Comparison of ENCODE assay signal across 20 mouse cellular contexts in genomic region chr2:74217437-74217836, GRCm38 (mm10).
DNase-seq lines count a peak whose midpoint lies in the region; ATAC-seq lines count a peak whose summit lies in the region.
"Had no signal": no experiment of that assay in that cellular context is flagged by ENCODE, and none has a peak within 500 bp of the region (broad histone marks: within the 10 kb centered on the region; RNA-seq: fewer than 3 reads in every experiment).

No protein-coding gene starts in this region.

- no peaks in the 10 kb centered on the region for H3K27me3 ChIP-seq in embryonic facial prominence, embryonic 12.5 days
- no peaks in the 10 kb centered on the region for H3K27me3 ChIP-seq in embryonic facial prominence, embryonic 13.5 days
- no peaks in the 10 kb centered on the region for H3K27me3 ChIP-seq in limb, embryonic 10.5 days (ENCODE audit: low read depth, poor library complexity, severe bottlenecking)
- H3K27me3 ChIP-seq in limb, embryonic 12.5 days = no peaks in the 10 kb centered on the region
- no peaks in the 10 kb centered on the region for H3K27me3 ChIP-seq in hindbrain, embryonic 11.5 days (ENCODE audit: control insufficient read depth, insufficient read depth, low read length)
- no peaks in the 10 kb centered on the region for H3K27me3 ChIP-seq in hindbrain, embryonic 14.5 days (ENCODE audit: control insufficient read depth, insufficient read depth, low read length)
- H3K27me3 ChIP-seq: forebrain, embryonic 15.5 days had no signal

- peak; percentile 40 for DNase-seq in limb, embryonic 10.5 days (ENCODE audit: low spot score)
- no peak for DNase-seq in urinary bladder, adult 18-20 months (ENCODE audit: low spot score in 2 of 2)
- no peak for DNase-seq in hindbrain, embryonic 11.5 days (ENCODE audit: low spot score)
- DNase-seq in hindbrain, embryonic 14.5 days (ENCODE audit: low spot score) = no peak
- DNase-seq in embryo, embryonic 10.5 days (ENCODE audit: low spot score) = no peak
- DNase-seq: adrenal gland, adult 2 months; adrenal gland, postnatal 10 days; adrenal gland, postnatal 25 days; cerebellum, adult 11 months; cerebellum, adult 18-20 months; cerebellum, adult 8-10 months; cerebellum, adult 9-11 months; cerebellum, postnatal 14 days; cerebellum, postnatal 36 days; forebrain, postnatal 0 days had no signal

- H3K9ac ChIP-seq in embryonic facial prominence, embryonic 12.5 days = no peak overlapping the region
- no peak overlapping the region for H3K9ac ChIP-seq in embryonic facial prominence, embryonic 13.5 days
- no peak overlapping the region for H3K9ac ChIP-seq in limb, embryonic 12.5 days (replicated peaks)
- no peak overlapping the region for H3K9ac ChIP-seq in hindbrain, embryonic 11.5 days (ENCODE audit: low read depth, low read length)
- H3K9ac ChIP-seq in hindbrain, embryonic 14.5 days = no peak overlapping the region
- H3K9ac ChIP-seq: forebrain, embryonic 13.5 days; forebrain, embryonic 15.5 days; forebrain, postnatal 0 days had no signal

- peaks cover 14% of the 10 kb centered on the region; the same call in 1 of the 2 replicates for H3K4me1 ChIP-seq in embryonic facial prominence, embryonic 12.5 days
- peaks cover 27% of the 10 kb centered on the region for H3K4me1 ChIP-seq in embryonic facial prominence, embryonic 13.5 days
- H3K4me1 ChIP-seq in limb, embryonic 10.5 days = peaks cover 31% of the 10 kb centered on the region
- peaks cover 42% of the 10 kb centered on the region for H3K4me1 ChIP-seq in limb, embryonic 12.5 days (replicated peaks)
- no peaks in the 10 kb centered on the region for H3K4me1 ChIP-seq in hindbrain, embryonic 11.5 days (replicated peaks; ENCODE audit: control insufficient read depth, insufficient read depth, low read length)
- H3K4me1 ChIP-seq in hindbrain, embryonic 14.5 days (replicated peaks; ENCODE audit: control insufficient read depth, insufficient read depth, low read length) = no peaks in the 10 kb centered on the region
- H3K4me1 ChIP-seq: forebrain, embryonic 15.5 days had no signal

- no peak overlapping the region for H3K4me3 ChIP-seq in embryonic facial prominence, embryonic 12.5 days
- H3K4me3 ChIP-seq in embryonic facial prominence, embryonic 13.5 days = no peak overlapping the region
- H3K4me3 ChIP-seq in limb, embryonic 10.5 days = no peak overlapping the region
- H3K4me3 ChIP-seq in limb, embryonic 12.5 days (replicated peaks) = no peak overlapping the region
- no peak overlapping the region for H3K4me3 ChIP-seq in hindbrain, embryonic 11.5 days (ENCODE audit: low read depth, low read length)
- no peak overlapping the region for H3K4me3 ChIP-seq in hindbrain, embryonic 14.5 days (replicated peaks; ENCODE audit: low read length)
- H3K4me3 ChIP-seq: forebrain, embryonic 13.5 days; forebrain, embryonic 15.5 days had no signal

- 0 out of 2 replicates have a peak, but pooled peaks have one; percentile 28 for ATAC-seq in embryonic facial prominence, embryonic 12.5 days (ENCODE audit: insufficient number of reproducible peaks, insufficient read depth, low FRiP score, low TSS enrichment)
- ATAC-seq in embryonic facial prominence, embryonic 13.5 days (ENCODE audit: insufficient number of reproducible peaks, insufficient read depth, low FRiP score, low TSS enrichment, low read depth) = no peak
- peak; percentile 76 for ATAC-seq in limb, embryonic 12.5 days (ENCODE audit: insufficient number of reproducible peaks, insufficient read depth, low FRiP score, low TSS enrichment, low read depth)
- ATAC-seq in hindbrain, embryonic 11.5 days (ENCODE audit: low FRiP score) = no peak
- no peak for ATAC-seq in hindbrain, embryonic 14.5 days (ENCODE audit: low FRiP score)
- ATAC-seq: forebrain, embryonic 13.5 days; forebrain, embryonic 15.5 days; forebrain, postnatal 0 days had no signal

- H3K36me3 ChIP-seq in embryonic facial prominence, embryonic 12.5 days = no peaks in the 10 kb centered on the region
- no peaks in the 10 kb centered on the region for H3K36me3 ChIP-seq in embryonic facial prominence, embryonic 13.5 days
- H3K36me3 ChIP-seq in limb, embryonic 10.5 days = no peaks in the 10 kb centered on the region
- H3K36me3 ChIP-seq in limb, embryonic 12.5 days = no peaks in the 10 kb centered on the region
- no peaks in the 10 kb centered on the region for H3K36me3 ChIP-seq in hindbrain, embryonic 11.5 days (ENCODE audit: control insufficient read depth, insufficient read depth, low read length)
- H3K36me3 ChIP-seq in hindbrain, embryonic 14.5 days (replicated peaks; ENCODE audit: control insufficient read depth, insufficient read depth) = no peaks in the 10 kb centered on the region
- H3K36me3 ChIP-seq: forebrain, embryonic 15.5 days had no signal

- no peak overlapping the region for H3K4me2 ChIP-seq in embryonic facial prominence, embryonic 12.5 days (replicated peaks)
- H3K4me2 ChIP-seq in embryonic facial prominence, embryonic 13.5 days = no peak overlapping the region
- H3K4me2 ChIP-seq in limb, embryonic 12.5 days = no peak overlapping the region
- no peak overlapping the region for H3K4me2 ChIP-seq in hindbrain, embryonic 11.5 days (replicated peaks; ENCODE audit: low read depth, low read length)
- H3K4me2 ChIP-seq in hindbrain, embryonic 14.5 days (replicated peaks) = no peak overlapping the region
- H3K4me2 ChIP-seq: forebrain, embryonic 13.5 days; forebrain, embryonic 15.5 days had no signal

- H3K27ac ChIP-seq in embryonic facial prominence, embryonic 12.5 days = 0 out of 2 replicates have a peak overlapping the region, but pooled peaks have one; percentile 54
- peak overlapping the region; percentile 33 for H3K27ac ChIP-seq in embryonic facial prominence, embryonic 13.5 days
- H3K27ac ChIP-seq in limb, embryonic 10.5 days = peak overlapping the region; percentile 73; the same call in 1 of the 2 replicates
- peak overlapping the region; percentile 67 for H3K27ac ChIP-seq in limb, embryonic 12.5 days
- no peak overlapping the region for H3K27ac ChIP-seq in hindbrain, embryonic 11.5 days (ENCODE audit: low read depth, low read length)
- H3K27ac ChIP-seq in hindbrain, embryonic 14.5 days = no peak overlapping the region
- H3K27ac ChIP-seq: forebrain, embryonic 13.5 days; forebrain, embryonic 15.5 days had no signal

- WGBS in embryonic facial prominence, embryonic 12.5 days = 56% methylated on average over 3 of the region's 3 CpGs
- 45% methylated on average over 3 of the region's 3 CpGs for WGBS in embryonic facial prominence, embryonic 13.5 days
- 77% methylated on average over 3 of the region's 3 CpGs for WGBS in limb, embryonic 10.5 days
- 61% methylated on average over 3 of the region's 3 CpGs for WGBS in limb, embryonic 12.5 days
- 81% methylated on average over 3 of the region's 3 CpGs for WGBS in hindbrain, embryonic 11.5 days
- 89% methylated on average over 3 of the region's 3 CpGs for WGBS in hindbrain, embryonic 14.5 days

- no peaks in the 10 kb centered on the region for H3K9me3 ChIP-seq in embryonic facial prominence, embryonic 12.5 days
- no peaks in the 10 kb centered on the region for H3K9me3 ChIP-seq in embryonic facial prominence, embryonic 13.5 days
- no peaks in the 10 kb centered on the region for H3K9me3 ChIP-seq in limb, embryonic 10.5 days (replicated peaks)
- H3K9me3 ChIP-seq in limb, embryonic 12.5 days = no peaks in the 10 kb centered on the region
- no peaks in the 10 kb centered on the region for H3K9me3 ChIP-seq in hindbrain, embryonic 11.5 days (ENCODE audit: control insufficient read depth, low read length)
- no peaks in the 10 kb centered on the region for H3K9me3 ChIP-seq in hindbrain, embryonic 14.5 days (ENCODE audit: control insufficient read depth, low read length)
- H3K9me3 ChIP-seq: forebrain, embryonic 13.5 days; forebrain, embryonic 15.5 days had no signal

Comparison
In these comparisons a context has a peak if more than half of its experiments do, and no peak if none do; other contexts are left out.
1. ATAC-seq: peak in embryonic facial prominence, embryonic 12.5 days (single experiment) and limb, embryonic 12.5 days (single experiment); none in embryonic facial prominence, embryonic 13.5 days (single experiment), hindbrain, embryonic 11.5 days (single experiment) and hindbrain, embryonic 14.5 days (single experiment).
2. H3K27ac ChIP-seq: peak in embryonic facial prominence, embryonic 12.5 days (single experiment), embryonic facial prominence, embryonic 13.5 days (single experiment), limb, embryonic 10.5 days (single experiment) and limb, embryonic 12.5 days (single experiment); none in hindbrain, embryonic 11.5 days (single experiment) and hindbrain, embryonic 14.5 days (single experiment).